Mouse (Mus musculus) B cell, adult 67 days (primary cell): ENCODE results near the gene Stk38l. TPM values are rescaled to one million over a fixed set of nuclear protein-coding genes. Genes with fewer than 3 reads are reported as not detected.

Experiments used
- total RNA-seq, 2 experiments: library from RNA; stranded (reverse); gene quantifications; 4 replicates each; pipeline ENCODE4 v1.2.4; 2023

The Stk38l gene
- 10 to 100 TPM; 15.3 to 16.3 TPM for total RNA-seq

DNA sequence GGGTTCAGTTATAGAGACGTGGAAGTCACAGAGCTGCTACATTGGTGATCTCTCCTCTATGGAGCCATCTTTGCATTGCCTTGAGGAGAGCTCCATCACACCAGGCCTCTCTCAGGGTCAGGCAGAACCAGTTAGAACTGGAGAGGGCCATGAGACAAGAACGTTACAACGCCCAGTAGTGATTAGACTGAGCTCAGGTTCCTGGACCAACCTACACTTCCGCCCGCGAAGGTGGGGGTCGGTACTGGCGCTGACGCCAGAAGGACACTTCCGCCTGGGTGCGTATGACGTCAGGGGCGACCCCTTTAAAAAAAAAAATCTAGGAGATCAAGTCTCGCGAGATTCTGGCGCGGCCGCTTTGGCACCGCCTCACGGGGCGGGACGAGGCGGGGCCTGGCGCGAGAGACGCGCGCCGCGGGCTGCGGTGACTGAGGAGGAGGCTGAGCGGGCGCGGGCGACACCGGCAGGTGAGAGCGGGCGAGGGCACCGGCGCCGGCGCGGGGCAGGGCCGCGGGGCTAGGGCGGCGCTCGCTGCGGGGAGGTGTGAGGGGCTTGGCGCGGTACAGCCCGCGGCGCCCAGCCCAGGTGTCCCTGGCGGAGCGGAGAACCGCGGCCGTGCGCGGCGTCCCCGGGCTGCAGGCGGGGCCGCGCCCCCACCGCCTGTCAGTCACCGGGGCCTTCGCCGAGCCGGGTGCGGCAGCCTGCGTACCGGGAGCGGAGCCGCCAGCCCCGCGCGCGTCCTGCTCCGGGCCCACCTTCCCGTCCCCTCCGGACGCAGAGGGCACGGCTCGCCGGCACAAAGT lies at the start of gene Stk38l:
Gene Stk38l, plus strand, starts transcription at position 415 of the 803 bp plus-strand sequence.

DNA sequence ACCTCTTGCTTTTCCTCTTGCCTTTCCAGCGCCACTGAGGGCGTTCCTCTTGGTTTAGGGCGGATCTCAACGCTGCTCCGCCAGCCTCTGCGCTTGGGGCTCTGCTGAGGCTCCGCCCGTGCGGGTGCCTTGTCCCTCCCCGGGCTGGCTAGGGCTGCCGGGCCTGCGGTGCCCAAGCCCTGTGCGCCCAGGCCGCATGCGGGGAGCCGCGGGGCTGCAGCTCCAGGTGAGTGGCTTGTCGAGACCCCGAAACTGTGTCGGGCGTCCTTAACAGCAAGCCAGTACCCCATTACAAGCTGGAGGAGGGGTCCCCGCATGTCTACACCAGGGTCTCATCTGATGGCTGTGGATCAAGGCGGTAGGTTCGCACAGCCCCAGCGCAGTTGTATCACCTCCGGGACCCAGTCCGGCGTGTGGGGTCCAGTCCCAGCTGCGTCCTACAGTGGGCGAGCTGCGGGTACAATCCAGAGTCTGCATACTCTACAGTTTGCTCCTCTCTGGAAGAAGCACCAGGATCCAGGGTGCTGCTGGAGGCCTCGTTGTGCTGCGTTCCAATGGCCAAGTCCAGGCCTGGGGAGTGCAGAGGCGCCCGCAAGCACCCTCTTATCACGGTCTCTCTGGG lies 71.2 kb downstream of the Stk38l start, which contains the start of gene Arntl2:
Gene Arntl2, plus strand, starts transcription at position 132 of the 622 bp plus-strand sequence.

Other genes with a start within 250 kb of the Stk38l start
- gene Itpr2, start 222.8 kb upstream of the Stk38l start, total RNA-seq = 100 to 1,000 TPM; 184 to 193 TPM
- gene Fgfr1op2, start 147.8 kb upstream of the Stk38l start, total RNA-seq = 10 to 100 TPM; 93.3 to 97.7 TPM
- 10 to 100 TPM; 70.0 to 80.7 TPM for gene Ints13, start 147.2 kb upstream of the Stk38l start, total RNA-seq
- 10 to 100 TPM; 34.8 to 36.6 TPM for gene Med21, start 82.4 kb upstream of the Stk38l start, total RNA-seq
- 10 to 100 TPM in 1 of 2 experiments, 1 to 10 TPM in 1; 9.7 to 10.2 TPM for gene Tm7sf3, start 82.2 kb upstream of the Stk38l start, total RNA-seq
- gene Arntl2, start 71.1 kb downstream of the Stk38l start, total RNA-seq = not detected
- gene Smco2, start 125.1 kb downstream of the Stk38l start, total RNA-seq = not detected
- 10 to 100 TPM; 11.7 to 12.7 TPM for gene Ppfibp1, start 163.5 kb downstream of the Stk38l start, total RNA-seq
- gene 1700034J05Rik, start 229.4 kb downstream of the Stk38l start, total RNA-seq = not detected